Mouse (Mus musculus) G1E (cell line): ENCODE measurements around the gene Med4.

Source experiments
- CTCF ChIP-seq: IDR thresholded peaks from 2 replicates; pipeline ENCODE4 v1.5.1; 2012; ENCODE audit warnings: low read depth, low read length, inconsistent platforms, mixed read lengths
- GATA1 ChIP-seq: IDR thresholded peaks from 2 replicates; pipeline ENCODE4 v1.6.1; 2012; ENCODE audit warnings: borderline replicate concordance, low read length, inconsistent platforms, mixed read lengths
- GATA2 ChIP-seq: IDR thresholded peaks from 2 replicates; pipeline ENCODE4 v1.6.1; 2012; ENCODE audit warnings: low read depth, low read length, inconsistent platforms, borderline replicate concordance
- POLR2AphosphoS5 ChIP-seq: IDR thresholded peaks from 2 replicates; pipeline ENCODE4 v1.6.1; 2012; ENCODE audit warnings: low read depth, low read length, inconsistent platforms; ENCODE audit not compliant: insufficient replicate concordance
- TAL1 ChIP-seq: conservative IDR thresholded peaks from 2 replicates; pipeline ENCODE4 v1.6.1; 2012; ENCODE audit warnings: low read depth, low read length, inconsistent platforms, mixed read lengths

- TF ChIP-seq GATA1, result no peak
- no peak for TF ChIP-seq TAL1
- no peak for TF ChIP-seq CTCF
- no peak for TF ChIP-seq GATA2
- no peak for TF ChIP-seq POLR2AphosphoS5
These were observed 42.7 kb downstream of the Med4 start for GRCm38 (mm10) chr14:73552341-73553121.
